Mouse (Mus musculus) stomach, postnatal 0 days (tissue): Measurements from ENCODE around the gene Med16.

Source experiments
- CTCF ChIP-seq: IDR thresholded peaks from 2 replicates; pipeline ENCODE4 v1.5.1; 2016; ENCODE audit warnings: antibody characterized with exemption, low read depth, mild to moderate bottlenecking, moderate library complexity
- EP300 ChIP-seq: optimal IDR thresholded peaks from 2 replicates; pipeline ENCODE3; 2016; ENCODE audit warnings: antibody characterized with exemption

- TF ChIP-seq CTCF (no peak), EP300 (no peak)
These were observed 26.3 kb upstream of the Med16 start for GRCm38 (mm10) chr10:79934794-79935569.
